ENCODE assay signal across 8 mouse cellular contexts in genomic region chr1:156838695-156839094, GRCm38 (mm10). TPM values are rescaled to one million over a fixed set of nuclear protein-coding genes. Genes with fewer than 3 reads are reported as not detected.
A peak's percentile ranks its signal among the peaks of the same experiment; 100 is the strongest.
DNase-seq lines count a peak whose midpoint lies in the region; ATAC-seq and TF ChIP-seq lines count a peak whose summit lies in the region.
"Had no signal": no experiment of that assay in that cellular context is flagged by ENCODE, and none has a peak within 500 bp of the region (broad histone marks: within the 10 kb centered on the region; RNA-seq: fewer than 3 reads in every experiment).

No protein-coding gene starts in this region.

- H3K4me2 ChIP-seq in embryonic facial prominence, embryonic 13.5 days = peak overlapping the region; percentile 48
- H3K4me2 ChIP-seq in lung, embryonic 14.5 days = peak overlapping the region; percentile 58

- peak overlapping the region; percentile 61 for H3K9ac ChIP-seq in embryonic facial prominence, embryonic 13.5 days
- H3K9ac ChIP-seq in lung, embryonic 14.5 days = peak overlapping the region; percentile 34; the same call in 1 of the 2 replicates

- no peaks in the 10 kb centered on the region for H3K36me3 ChIP-seq in embryonic facial prominence, embryonic 13.5 days
- no peaks in the 10 kb centered on the region for H3K36me3 ChIP-seq in heart, embryonic 10.5 days
- no peaks in the 10 kb centered on the region for H3K36me3 ChIP-seq in kidney, adult 2 months (ENCODE audit: control insufficient read depth, insufficient read depth, low read length)
- no peaks in the 10 kb centered on the region for H3K36me3 ChIP-seq in lung, embryonic 14.5 days (ENCODE audit: insufficient read depth)

- peak overlapping the region; percentile 78 for H3K27ac ChIP-seq in embryonic facial prominence, embryonic 13.5 days
- H3K27ac ChIP-seq in heart, embryonic 10.5 days = peak overlapping the region; percentile 67
- H3K27ac ChIP-seq in kidney, adult 2 months (ENCODE audit: insufficient read depth, low read depth, low read length) = peak overlapping the region; percentile 56; the same call in 1 of the 2 replicates
- H3K27ac ChIP-seq in lung, embryonic 14.5 days (ENCODE audit: low read depth) = peak overlapping the region; percentile 21; the same call in 1 of the 2 replicates

- peaks cover 31% of the 10 kb centered on the region for H3K4me1 ChIP-seq in embryonic facial prominence, embryonic 13.5 days
- peaks cover 32% of the 10 kb centered on the region for H3K4me1 ChIP-seq in heart, embryonic 10.5 days
- H3K4me1 ChIP-seq in kidney, adult 2 months (ENCODE audit: control insufficient read depth, insufficient read depth, low read length) = no peaks in the 10 kb centered on the region
- peaks cover 2% of the 10 kb centered on the region; the same call in 1 of the 2 replicates for H3K4me1 ChIP-seq in lung, embryonic 14.5 days (ENCODE audit: insufficient read depth)

- whole genome bisulfite sequencing in embryonic facial prominence, embryonic 13.5 days = 6% methylated on average over 6 of the region's 6 CpGs
- WGBS in heart, embryonic 10.5 days = 14% methylated on average over 6 of the region's 6 CpGs
- 8% methylated on average over 6 of the region's 6 CpGs for WGBS in kidney, adult 2 months
- 1% methylated on average over 6 of the region's 6 CpGs for WGBS in lung, embryonic 14.5 days

- no peaks in the 10 kb centered on the region for H3K27me3 ChIP-seq in embryonic facial prominence, embryonic 13.5 days
- no peaks in the 10 kb centered on the region for H3K27me3 ChIP-seq in heart, embryonic 10.5 days (ENCODE audit: insufficient read depth, poor library complexity, severe bottlenecking)
- H3K27me3 ChIP-seq in kidney, adult 2 months (replicated peaks; ENCODE audit: control insufficient read depth, insufficient read depth, low read length) = no peaks in the 10 kb centered on the region
- H3K27me3 ChIP-seq in lung, embryonic 14.5 days (ENCODE audit: insufficient read depth, low read length) = no peaks in the 10 kb centered on the region
- H3K27me3 ChIP-seq: megakaryocyte, embryonic 14.5 days had no signal

- TF ChIP-seq POLR2A in kidney, adult 2 months (IDR thresholded peaks at IDR 0.05; ENCODE audit: low read depth, low read length) = no peak

- H3K4me3 ChIP-seq in embryonic facial prominence, embryonic 13.5 days = peak overlapping the region; percentile 34
- peak overlapping the region; percentile 33; the same call in 1 of the 2 replicates for H3K4me3 ChIP-seq in heart, embryonic 10.5 days
- peak overlapping the region; percentile 28 for H3K4me3 ChIP-seq in kidney, adult 2 months (ENCODE audit: insufficient read depth, low read depth, low read length)
- peak overlapping the region; percentile 11; the same call in 1 of the 2 replicates for H3K4me3 ChIP-seq in lung, embryonic 14.5 days (ENCODE audit: low read depth, low read length)
- H3K4me3 ChIP-seq: megakaryocyte, embryonic 14.5 days had no signal

- peak; percentile 69 for DNase-seq in adrenal gland, postnatal 14 days
- DNase-seq in heart, embryonic 10.5 days (ENCODE audit: low spot score) = peak; percentile 84
- DNase-seq in kidney, adult 2 months = peak; percentile 71
- peak; percentile 87 for DNase-seq in lung, embryonic 14.5 days
- DNase-seq in ovary, postnatal 14 days (ENCODE audit: low spot score) = peak; percentile 31

- H3K9me3 ChIP-seq in embryonic facial prominence, embryonic 13.5 days = no peaks in the 10 kb centered on the region
- no peaks in the 10 kb centered on the region for H3K9me3 ChIP-seq in heart, embryonic 10.5 days
- H3K9me3 ChIP-seq in lung, embryonic 14.5 days (ENCODE audit: low read depth, low read length) = no peaks in the 10 kb centered on the region
- H3K9me3 ChIP-seq: megakaryocyte, embryonic 14.5 days had no signal

- no peak for TF ChIP-seq CTCF in kidney, adult 2 months (conservative IDR thresholded peaks at IDR 0.05; ENCODE audit: insufficient read depth, insufficient read length, low read depth, low read length)
- TF ChIP-seq CTCF in lung, embryonic 14.5 days (IDR thresholded peaks at IDR 0.05; ENCODE audit: low read depth) = no peak

- peak; percentile 74 for ATAC-seq in embryonic facial prominence, embryonic 13.5 days (ENCODE audit: insufficient number of reproducible peaks, insufficient read depth, low FRiP score, low TSS enrichment, low read depth)
- ATAC-seq in lung, embryonic 14.5 days (ENCODE audit: insufficient read depth) = peak; percentile 94
- ATAC-seq in activated CD4-positive, CD25-positive, alpha-beta regulatory T cell, adult 4 months = no peak

RNA-seq across cellular contexts. Expression of gene Angptl1, which starts 0.3 kb away (rescaled TPM):
- total RNA-seq in adrenal gland, postnatal 14 days (2021) = 4.2 and 4.3 TPM in 2 replicates
- 17.7 and 18.5 TPM in 2 replicates for polyA plus RNA-seq in embryonic facial prominence, embryonic 13.5 days (2015; fragmentation: Nextera tagmentation; extraction: Ambion mirVana)
- 0.79 and 1.9 TPM in 2 replicates for polyA plus RNA-seq in heart, embryonic 10.5 days (2016; fragmentation: Nextera tagmentation; extraction: Ambion mirVana)
- 0.49 and 0.75 TPM in 2 replicates for polyA plus RNA-seq in kidney, adult 2 months (2012; rRNA removed)
- 1.2 and 1.8 TPM in 2 replicates for polyA plus RNA-seq in lung, embryonic 14.5 days (2014; fragmentation: Nextera tagmentation; extraction: Ambion mirVana)
- polyA plus RNA-seq in activated CD4-positive, CD25-positive, alpha-beta regulatory T cell, adult 4 months (2017; shearing (Covaris generic)) = under 1 TPM; 0.74 to 0.83 TPM

Comparison
In these comparisons a context has a peak if more than half of its experiments do, and no peak if none do; other contexts are left out.
1. DNase-seq: peak in every context shown above with its lines; median percentile 87 in lung, embryonic 14.5 days; 84 in heart, embryonic 10.5 days; 71 in kidney, adult 2 months; 69 in adrenal gland, postnatal 14 days; 31 in ovary, postnatal 14 days.
2. H3K27ac ChIP-seq: peak in every context shown above with its lines; median percentile 78 in embryonic facial prominence, embryonic 13.5 days; 67 in heart, embryonic 10.5 days; 56 in kidney, adult 2 months; 21 in lung, embryonic 14.5 days.